In the genomic region with DNA sequence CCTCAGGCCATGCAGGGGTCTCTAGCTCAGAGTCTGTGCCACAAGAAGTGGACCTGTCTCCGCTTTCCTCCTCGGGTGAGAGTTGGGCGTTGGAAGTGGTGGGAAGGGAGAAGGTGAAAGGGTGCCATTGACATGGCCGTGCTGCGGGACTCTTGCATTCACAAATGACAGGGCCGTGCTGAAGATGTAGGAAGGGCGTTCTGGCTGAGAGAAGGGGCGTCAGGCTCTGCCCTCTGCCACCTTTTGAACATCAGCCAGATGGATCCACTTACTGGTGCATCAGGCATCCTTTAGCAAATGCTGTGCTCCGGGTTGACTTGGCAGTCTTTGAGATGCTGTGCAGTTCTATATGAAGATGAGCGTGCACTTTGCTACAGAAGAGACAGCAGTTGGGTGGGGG, we compare ENCODE assay signal across 22 mouse cellular contexts.
A peak's percentile ranks its signal among the peaks of the same experiment; 100 is the strongest.
DNase-seq lines count a peak whose midpoint lies in the region; ATAC-seq and TF ChIP-seq lines count a peak whose summit lies in the region.
"Had no signal": no experiment of that assay in that cellular context is flagged by ENCODE, and none has a peak within 500 bp of the region (broad histone marks: within the 10 kb centered on the region; RNA-seq: fewer than 3 reads in every experiment).

No protein-coding gene starts in this region.

- DNase-seq in liver, result no peak
- no peak for DNase-seq in midbrain, embryonic 11.5 days (ENCODE audit: low spot score, missing footprints)
- DNase-seq: adrenal gland, postnatal 14 days; cerebellum, adult 11-12 months; cerebellum, adult 9-10 months; cerebellum, postnatal 36 days; gastrocnemius, postnatal 36 days; heart, adult 18-20 months; heart, postnatal 14 days had no signal

- no peak overlapping the region for H3K27ac ChIP-seq in intestine, embryonic 15.5 days
- H3K27ac ChIP-seq in intestine, embryonic 16.5 days (ENCODE audit: low read length), result no peak overlapping the region
- no peak overlapping the region for H3K27ac ChIP-seq in liver, embryonic 15.5 days (replicated peaks)
- H3K27ac ChIP-seq in midbrain, embryonic 13.5 days, result no peak overlapping the region
- H3K27ac ChIP-seq in midbrain, embryonic 11.5 days (ENCODE audit: low read depth, low read length), result no peak overlapping the region
- no peak overlapping the region for H3K27ac ChIP-seq in intestine, postnatal 0 days (ENCODE audit: low read depth, low read length)
- H3K27ac ChIP-seq: embryonic facial prominence, embryonic 12.5 days; forebrain, embryonic 15.5 days; heart, embryonic 15.5 days; hindbrain, embryonic 13.5 days had no signal

- no peaks in the 10 kb centered on the region for H3K36me3 ChIP-seq in intestine, embryonic 15.5 days
- H3K36me3 ChIP-seq in intestine, embryonic 16.5 days (ENCODE audit: control insufficient read depth, insufficient read depth, low read length), result no peaks in the 10 kb centered on the region
- H3K36me3 ChIP-seq in liver, embryonic 15.5 days (replicated peaks), result no peaks in the 10 kb centered on the region
- no peaks in the 10 kb centered on the region for H3K36me3 ChIP-seq in midbrain, embryonic 13.5 days
- H3K36me3 ChIP-seq in midbrain, embryonic 11.5 days (ENCODE audit: control insufficient read depth, insufficient read depth, low read length), result no peaks in the 10 kb centered on the region
- H3K36me3 ChIP-seq in intestine, postnatal 0 days (ENCODE audit: control insufficient read depth, insufficient read depth), result no peaks in the 10 kb centered on the region
- H3K36me3 ChIP-seq: embryonic facial prominence, embryonic 12.5 days; forebrain, embryonic 15.5 days; heart, embryonic 15.5 days; hindbrain, embryonic 13.5 days had no signal

- H3K4me3 ChIP-seq in intestine, embryonic 15.5 days (replicated peaks), result no peak overlapping the region
- no peak overlapping the region for H3K4me3 ChIP-seq in intestine, embryonic 16.5 days (ENCODE audit: low read length)
- H3K4me3 ChIP-seq in liver, embryonic 15.5 days (replicated peaks), result no peak overlapping the region
- H3K4me3 ChIP-seq in midbrain, embryonic 13.5 days (replicated peaks), result no peak overlapping the region
- no peak overlapping the region for H3K4me3 ChIP-seq in midbrain, embryonic 11.5 days (ENCODE audit: low read depth, low read length)
- H3K4me3 ChIP-seq in intestine, postnatal 0 days (ENCODE audit: low read depth, low read length), result no peak overlapping the region
- H3K4me3 ChIP-seq: embryonic facial prominence, embryonic 12.5 days; forebrain, embryonic 15.5 days; heart, embryonic 15.5 days; hindbrain, embryonic 13.5 days had no signal

- no peaks in the 10 kb centered on the region for H3K27me3 ChIP-seq in intestine, embryonic 15.5 days (replicated peaks)
- no peaks in the 10 kb centered on the region for H3K27me3 ChIP-seq in intestine, embryonic 16.5 days (replicated peaks; ENCODE audit: control insufficient read depth, insufficient read depth, low read length)
- no peaks in the 10 kb centered on the region for H3K27me3 ChIP-seq in liver, embryonic 15.5 days
- no peaks in the 10 kb centered on the region for H3K27me3 ChIP-seq in midbrain, embryonic 13.5 days
- no peaks in the 10 kb centered on the region for H3K27me3 ChIP-seq in midbrain, embryonic 11.5 days (ENCODE audit: control insufficient read depth, insufficient read depth, low read length)
- no peaks in the 10 kb centered on the region for H3K27me3 ChIP-seq in intestine, postnatal 0 days (replicated peaks; ENCODE audit: control insufficient read depth, insufficient read depth, low read length)
- H3K27me3 ChIP-seq: CH12.LX; embryonic facial prominence, embryonic 12.5 days; forebrain, embryonic 15.5 days; heart, embryonic 15.5 days; hindbrain, embryonic 13.5 days; Patski had no signal

- H3K4me1 ChIP-seq in intestine, embryonic 15.5 days (replicated peaks), result peaks cover 28% of the 10 kb centered on the region
- peaks cover 24% of the 10 kb centered on the region for H3K4me1 ChIP-seq in intestine, embryonic 16.5 days (ENCODE audit: control insufficient read depth, insufficient read depth, low read length)
- H3K4me1 ChIP-seq in liver, embryonic 15.5 days (replicated peaks), result peaks cover 18% of the 10 kb centered on the region
- H3K4me1 ChIP-seq in midbrain, embryonic 13.5 days (replicated peaks), result peaks cover 58% of the 10 kb centered on the region
- peaks cover 13% of the 10 kb centered on the region for H3K4me1 ChIP-seq in midbrain, embryonic 11.5 days (ENCODE audit: control insufficient read depth, insufficient read depth, low read length)
- 0 out of 2 replicates have a peak, but pooled peaks cover 2% of the 10 kb centered on the region for H3K4me1 ChIP-seq in intestine, postnatal 0 days (replicated peaks; ENCODE audit: control insufficient read depth, insufficient read depth, low read length)

- no peak overlapping the region for H3K4me2 ChIP-seq in intestine, embryonic 15.5 days (replicated peaks)
- no peak overlapping the region for H3K4me2 ChIP-seq in intestine, embryonic 16.5 days (ENCODE audit: low read depth, low read length)
- H3K4me2 ChIP-seq in liver, embryonic 15.5 days, result peak overlapping the region; percentile 15
- H3K4me2 ChIP-seq in midbrain, embryonic 13.5 days (replicated peaks), result no peak overlapping the region
- H3K4me2 ChIP-seq in midbrain, embryonic 11.5 days, result no peak overlapping the region
- H3K4me2 ChIP-seq in intestine, postnatal 0 days (replicated peaks; ENCODE audit: low read depth), result peak overlapping the region; percentile 47; the same call in 1 of the 2 replicates
- H3K4me2 ChIP-seq: embryonic facial prominence, embryonic 12.5 days; forebrain, embryonic 15.5 days; heart, embryonic 11.5 days; heart, embryonic 15.5 days; hindbrain, embryonic 13.5 days had no signal

- TF ChIP-seq CTCF in intestine, postnatal 0 days (IDR thresholded peaks at IDR 0.05; ENCODE audit: low read depth), result no peak

- no peak overlapping the region for H3K9ac ChIP-seq in intestine, embryonic 15.5 days
- no peak overlapping the region for H3K9ac ChIP-seq in intestine, embryonic 16.5 days (ENCODE audit: low read depth, low read length)
- H3K9ac ChIP-seq in liver, embryonic 15.5 days, result no peak overlapping the region
- H3K9ac ChIP-seq in midbrain, embryonic 13.5 days (replicated peaks), result 0 out of 2 replicates have a peak overlapping the region, but pooled peaks have one; percentile 8
- no peak overlapping the region for H3K9ac ChIP-seq in midbrain, embryonic 11.5 days (ENCODE audit: low read length)
- no peak overlapping the region for H3K9ac ChIP-seq in intestine, postnatal 0 days (ENCODE audit: low read depth, low read length)
- H3K9ac ChIP-seq: embryonic facial prominence, embryonic 12.5 days; forebrain, embryonic 15.5 days; heart, embryonic 15.5 days; hindbrain, embryonic 13.5 days had no signal

- 77% methylated on average over 10 of the region's 10 CpGs for WGBS in intestine, embryonic 15.5 days
- 71% methylated on average over 10 of the region's 10 CpGs for WGBS in intestine, embryonic 16.5 days
- WGBS in liver, embryonic 15.5 days (ENCODE audit: insufficient replicate concordance), result 71% methylated on average over 10 of the region's 10 CpGs
- 90% methylated on average over 10 of the region's 10 CpGs for WGBS in midbrain, embryonic 13.5 days
- WGBS in midbrain, embryonic 11.5 days, result 89% methylated on average over 10 of the region's 10 CpGs
- WGBS in intestine, postnatal 0 days, result 81% methylated on average over 10 of the region's 10 CpGs

- 0 out of 2 replicates have a peak, but pooled peaks have one; percentile 14 for ATAC-seq in intestine, embryonic 15.5 days
- ATAC-seq in intestine, embryonic 16.5 days, result no peak
- no peak for ATAC-seq in liver, embryonic 15.5 days (ENCODE audit: insufficient read depth)
- no peak for ATAC-seq in midbrain, embryonic 13.5 days
- ATAC-seq in midbrain, embryonic 11.5 days (ENCODE audit: low FRiP score), result no peak
- ATAC-seq in intestine, postnatal 0 days, result no peak
- ATAC-seq: activated CD4-positive, CD25-positive, alpha-beta regulatory T cell, adult 4 months; forebrain, embryonic 15.5 days; Patski had no signal

- no peaks in the 10 kb centered on the region for H3K9me3 ChIP-seq in intestine, embryonic 15.5 days
- H3K9me3 ChIP-seq in intestine, embryonic 16.5 days (ENCODE audit: control insufficient read depth, low read length), result no peaks in the 10 kb centered on the region
- no peaks in the 10 kb centered on the region for H3K9me3 ChIP-seq in liver, embryonic 15.5 days (replicated peaks)
- no peaks in the 10 kb centered on the region for H3K9me3 ChIP-seq in midbrain, embryonic 13.5 days
- no peaks in the 10 kb centered on the region for H3K9me3 ChIP-seq in midbrain, embryonic 11.5 days (ENCODE audit: control insufficient read depth, low read length)
- no peaks in the 10 kb centered on the region for H3K9me3 ChIP-seq in intestine, postnatal 0 days (ENCODE audit: control insufficient read depth)
- H3K9me3 ChIP-seq: embryonic facial prominence, embryonic 12.5 days; forebrain, embryonic 15.5 days; heart, embryonic 15.5 days; hindbrain, embryonic 13.5 days had no signal

Comparison
In these comparisons a context has a peak if more than half of its experiments do, and no peak if none do; other contexts are left out.
1. H3K4me2 ChIP-seq: peak in liver, embryonic 15.5 days (single experiment) and intestine, postnatal 0 days (single experiment); none in intestine, embryonic 15.5 days (single experiment), intestine, embryonic 16.5 days (single experiment), midbrain, embryonic 13.5 days (single experiment) and midbrain, embryonic 11.5 days (single experiment).